Mouse (Mus musculus): Measurements from ENCODE around the gene Npsr1. TPM values are rescaled to one million over a fixed set of nuclear protein-coding genes. Genes with fewer than 3 reads are reported as not detected.

Gene Npsr1
- total and polyA plus RNA-seq, 2 experiments = not detected

DNA sequence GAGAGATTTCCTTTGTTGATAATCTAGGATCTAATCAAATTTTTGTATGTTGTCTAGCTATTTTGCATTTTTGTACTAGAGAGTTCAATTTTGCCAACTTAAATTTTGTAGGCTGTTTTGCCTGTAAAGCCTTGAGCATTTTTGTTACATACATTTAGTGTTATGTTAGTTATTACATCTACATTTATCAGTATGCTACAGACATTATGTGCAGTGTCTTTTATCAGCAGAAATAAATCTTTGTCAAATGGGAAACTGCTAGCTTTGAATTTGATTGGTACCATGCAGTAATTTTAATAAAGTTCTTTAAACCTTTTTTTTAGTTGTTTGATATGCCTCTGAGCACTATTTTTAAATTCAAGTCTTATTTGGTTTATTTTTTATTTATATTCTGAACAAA is 185.7 kb downstream of the Npsr1 start:
- H3K4me1 ChIP-seq (ENCODE audit: control insufficient read depth, insufficient read depth, low read length) = no peaks in the 10 kb centered on the region
- H3K27ac ChIP-seq (replicated peaks; ENCODE audit: insufficient read depth, low read depth, low read length) = no peak overlapping the region
- no peaks in the 10 kb centered on the region for H3K36me3 ChIP-seq (ENCODE audit: control insufficient read depth, insufficient read depth, low read length)
- H3K27me3 ChIP-seq (ENCODE audit: control insufficient read depth, insufficient read depth, low read length) = no peaks in the 10 kb centered on the region
- TF ChIP-seq POLR2A (IDR thresholded peaks at IDR 0.05; ENCODE audit: extremely low read depth, insufficient read depth, low read length) (no peak), CTCF (IDR thresholded peaks at IDR 0.05; ENCODE audit: low read depth, low read length) (no peak)
- no peak overlapping the region for H3K9ac ChIP-seq (ENCODE audit: low read depth, low read length)
- H3K79me2 ChIP-seq (ENCODE audit: control insufficient read depth, insufficient read depth, low read length) = no peaks in the 10 kb centered on the region
- H3K4me3 ChIP-seq (ENCODE audit: insufficient read depth, low read depth, low read length) = no peak overlapping the region
- no peak for DNase-seq (ENCODE audit: extremely low read depth, low read depth, low spot score)

DNA sequence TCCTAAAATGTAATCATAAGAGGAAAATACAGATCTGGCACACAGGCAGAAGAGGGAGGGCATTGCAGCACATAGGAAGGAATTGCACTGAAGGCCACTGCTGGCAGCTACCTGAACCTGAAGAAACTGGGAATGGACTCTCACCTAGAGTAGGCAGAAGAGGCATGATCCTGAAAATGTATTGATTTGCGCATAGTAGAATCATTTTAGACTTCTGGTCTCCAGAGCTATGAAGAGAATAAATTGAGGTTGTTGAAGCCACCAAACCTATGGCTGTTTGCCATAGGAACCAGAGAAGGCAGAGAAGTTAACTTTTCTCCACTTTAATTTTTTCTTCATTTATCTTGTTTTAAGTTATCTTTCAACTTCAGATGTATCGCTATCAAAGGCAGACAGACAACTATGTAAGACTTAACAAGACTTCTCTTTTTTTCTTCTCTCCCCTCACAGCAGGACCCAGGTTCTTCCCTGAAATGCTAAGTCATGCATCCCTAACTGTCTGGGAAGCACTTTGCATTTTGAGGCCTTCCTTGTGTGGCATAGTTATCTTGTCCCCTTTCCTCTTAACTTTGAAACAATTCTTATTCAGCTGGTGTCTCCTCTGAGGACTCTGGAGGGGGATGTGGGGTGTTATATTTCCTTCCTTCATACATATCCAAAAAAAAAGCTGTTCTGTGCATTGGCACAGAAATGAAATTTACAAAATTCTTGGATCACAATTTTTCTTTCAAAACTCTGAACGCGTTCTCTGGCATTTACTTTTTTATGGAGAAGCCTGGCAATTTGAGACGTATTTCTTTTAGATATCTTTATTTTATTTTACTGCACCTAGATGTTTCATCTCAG is 186.7 kb downstream of the Npsr1 start:
- Histone ChIP-seq H3K27me3 (ENCODE audit: control insufficient read depth, insufficient read depth, low read length) (no peaks in the 10 kb centered on the region), H3K79me2 (ENCODE audit: control insufficient read depth, insufficient read depth, low read length) (no peaks in the 10 kb centered on the region), H3K9ac (ENCODE audit: low read depth, low read length) (no peak overlapping the region), H3K27ac (replicated peaks; ENCODE audit: insufficient read depth, low read depth, low read length) (no peak overlapping the region), H3K4me3 (ENCODE audit: insufficient read depth, low read depth, low read length) (no peak overlapping the region), H3K36me3 (ENCODE audit: control insufficient read depth, insufficient read depth, low read length) (no peaks in the 10 kb centered on the region), H3K4me1 (ENCODE audit: control insufficient read depth, insufficient read depth, low read length) (no peaks in the 10 kb centered on the region)
- TF ChIP-seq POLR2A (IDR thresholded peaks at IDR 0.05; ENCODE audit: extremely low read depth, insufficient read depth, low read length) = no peak
- TF ChIP-seq CTCF (IDR thresholded peaks at IDR 0.05; ENCODE audit: low read depth, low read length) = no peak
- no peak for DNase-seq (ENCODE audit: extremely low read depth, low read depth, low spot score)
- WGBS = 85% methylated on average over 5 of the region's 5 CpGs

DNA sequence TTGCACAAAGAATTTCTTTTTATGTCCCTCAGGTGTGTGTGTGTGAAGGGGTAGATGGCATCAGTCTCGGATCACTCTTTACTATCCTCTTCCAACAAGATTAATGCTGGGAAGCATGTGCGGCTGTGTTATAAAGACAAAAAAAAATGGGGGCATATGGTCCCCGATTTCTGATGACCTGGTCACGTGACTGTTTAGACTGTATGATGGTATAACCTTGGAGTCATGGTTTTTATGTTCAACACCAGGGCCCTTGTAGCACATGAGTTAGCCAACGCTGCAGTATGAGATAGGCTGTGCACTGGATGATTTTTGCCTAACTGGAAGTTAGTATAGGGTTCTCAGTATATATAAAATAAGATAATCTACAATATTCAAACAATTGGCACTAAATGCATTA is 187.6 kb downstream of the Npsr1 start:
- H3K27me3 ChIP-seq (ENCODE audit: control insufficient read depth, insufficient read depth, low read length) = no peaks in the 10 kb centered on the region
- WGBS = 89% methylated on average over 5 of the region's 5 CpGs
- TF ChIP-seq CTCF (IDR thresholded peaks at IDR 0.05; ENCODE audit: low read depth, low read length) (no peak), POLR2A (IDR thresholded peaks at IDR 0.05; ENCODE audit: extremely low read depth, insufficient read depth, low read length) (no peak)
- no peaks in the 10 kb centered on the region for H3K4me1 ChIP-seq (ENCODE audit: control insufficient read depth, insufficient read depth, low read length)
- no peaks in the 10 kb centered on the region for H3K79me2 ChIP-seq (ENCODE audit: control insufficient read depth, insufficient read depth, low read length)
- H3K36me3 ChIP-seq (ENCODE audit: control insufficient read depth, insufficient read depth, low read length) = no peaks in the 10 kb centered on the region
- no peak overlapping the region for H3K9ac ChIP-seq (ENCODE audit: low read depth, low read length)
- no peak overlapping the region for H3K27ac ChIP-seq (replicated peaks; ENCODE audit: insufficient read depth, low read depth, low read length)
- DNase-seq (ENCODE audit: extremely low read depth, low read depth, low spot score) = no peak
- no peak overlapping the region for H3K4me3 ChIP-seq (ENCODE audit: insufficient read depth, low read depth, low read length)

DNA sequence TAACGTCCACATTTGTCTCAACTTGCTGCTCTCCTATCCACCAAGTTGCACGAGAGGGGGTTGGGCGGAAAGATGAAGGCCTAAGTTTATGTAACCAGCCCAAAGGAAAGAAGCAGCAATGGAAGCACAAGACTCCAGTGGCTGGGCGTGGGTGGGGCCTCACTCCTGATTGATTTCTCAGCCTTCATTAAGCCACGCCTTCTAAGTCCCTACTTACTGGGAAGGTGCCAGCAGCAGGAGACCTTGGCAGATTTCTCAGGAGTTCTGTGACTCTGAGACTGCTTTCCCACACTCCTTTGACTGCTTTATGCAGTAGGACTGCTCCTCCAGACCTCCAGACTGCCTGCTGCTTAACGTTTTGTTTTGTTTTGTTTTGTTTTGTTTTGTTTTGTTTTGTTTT is 193.6 kb downstream of the Npsr1 start:
- no peaks in the 10 kb centered on the region for H3K4me1 ChIP-seq (ENCODE audit: control insufficient read depth, insufficient read depth, low read length)
- no peaks in the 10 kb centered on the region for H3K79me2 ChIP-seq (ENCODE audit: control insufficient read depth, insufficient read depth, low read length)
- H3K4me3 ChIP-seq (ENCODE audit: insufficient read depth, low read depth, low read length) = no peak overlapping the region
- no peaks in the 10 kb centered on the region for H3K36me3 ChIP-seq (ENCODE audit: control insufficient read depth, insufficient read depth, low read length)
- H3K27ac ChIP-seq (replicated peaks; ENCODE audit: insufficient read depth, low read depth, low read length) = no peak overlapping the region
- TF ChIP-seq CTCF (IDR thresholded peaks at IDR 0.05; ENCODE audit: low read depth, low read length) (no peak), POLR2A (IDR thresholded peaks at IDR 0.05; ENCODE audit: extremely low read depth, insufficient read depth, low read length) (no peak)
- DNase-seq (ENCODE audit: extremely low read depth, low read depth, low spot score) = no peak
- no peak overlapping the region for H3K9ac ChIP-seq (ENCODE audit: low read depth, low read length)
- WGBS = 46% methylated on average over 6 of the region's 6 CpGs
- H3K27me3 ChIP-seq (ENCODE audit: control insufficient read depth, insufficient read depth, low read length) = no peaks in the 10 kb centered on the region

DNA sequence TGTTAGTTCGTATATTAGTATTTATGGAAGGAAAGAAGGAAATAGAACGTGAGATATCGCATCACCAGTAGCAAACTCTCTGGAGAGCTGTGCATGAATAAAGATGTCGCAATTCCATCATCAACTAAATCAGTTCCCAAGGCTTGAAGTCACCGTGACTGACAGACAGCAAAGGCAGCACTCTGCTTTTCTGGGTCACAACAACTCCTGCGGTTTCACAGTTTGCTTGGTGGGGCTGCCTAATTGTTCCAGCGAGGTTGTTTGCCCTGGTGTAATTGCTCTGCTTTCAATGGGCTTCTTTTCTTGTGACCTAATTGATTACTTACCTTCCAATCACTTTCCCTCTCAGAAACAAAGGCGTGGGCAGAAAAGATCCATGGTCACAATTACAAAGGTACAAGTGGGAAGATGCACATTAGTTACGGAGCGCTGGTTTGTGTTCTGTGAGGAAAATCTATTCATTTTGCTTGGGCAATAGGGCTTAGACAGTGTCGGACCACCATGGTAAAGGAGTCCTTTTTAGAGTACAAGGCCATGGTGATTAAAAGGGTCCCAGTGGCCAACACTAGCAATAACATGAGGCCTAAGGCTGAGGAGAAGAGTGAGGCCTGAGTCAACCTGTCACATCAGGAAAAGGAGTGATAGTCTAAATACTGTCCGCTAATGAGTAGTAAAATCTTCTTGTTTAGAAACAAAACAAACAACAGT is 195.6 kb downstream of the Npsr1 start:
- WGBS = 67% methylated on average over 12 of the region's 12 CpGs
- Histone ChIP-seq H3K79me2 (ENCODE audit: control insufficient read depth, insufficient read depth, low read length) (no peaks in the 10 kb centered on the region), H3K9ac (ENCODE audit: low read depth, low read length) (no peak overlapping the region), H3K4me3 (ENCODE audit: insufficient read depth, low read depth, low read length) (no peak overlapping the region), H3K4me1 (ENCODE audit: control insufficient read depth, insufficient read depth, low read length) (no peaks in the 10 kb centered on the region), H3K27me3 (ENCODE audit: control insufficient read depth, insufficient read depth, low read length) (no peaks in the 10 kb centered on the region), H3K27ac (replicated peaks; ENCODE audit: insufficient read depth, low read depth, low read length) (no peak overlapping the region), H3K36me3 (ENCODE audit: control insufficient read depth, insufficient read depth, low read length) (no peaks in the 10 kb centered on the region)
- TF ChIP-seq POLR2A (IDR thresholded peaks at IDR 0.05; ENCODE audit: extremely low read depth, insufficient read depth, low read length) (no peak), CTCF (IDR thresholded peaks at IDR 0.05; ENCODE audit: low read depth, low read length) (no peak)
- DNase-seq (ENCODE audit: extremely low read depth, low read depth, low spot score) = no peak

DNA sequence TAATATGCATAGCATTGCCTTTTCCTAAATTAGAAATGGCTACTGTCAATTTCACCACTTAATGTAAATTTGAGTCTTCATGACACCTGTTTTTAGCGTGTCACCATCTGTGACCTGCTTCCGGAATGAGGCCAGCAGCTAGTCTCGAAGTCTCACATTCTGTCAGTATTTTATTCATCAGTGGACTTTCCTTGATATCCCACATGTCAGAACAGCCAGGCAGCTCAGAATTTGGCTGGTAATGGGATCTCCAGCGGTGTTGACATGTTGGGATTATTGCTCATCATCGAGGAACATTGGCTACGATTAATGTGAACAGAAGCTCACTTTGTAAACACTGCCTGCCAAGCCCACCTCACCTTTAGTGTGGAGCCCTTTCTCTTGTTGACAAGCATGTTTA is 205.1 kb downstream of the Npsr1 start:
- no peak overlapping the region for H3K4me3 ChIP-seq (ENCODE audit: insufficient read depth, low read depth, low read length)
- no peaks in the 10 kb centered on the region for H3K79me2 ChIP-seq (ENCODE audit: control insufficient read depth, insufficient read depth, low read length)
- H3K27ac ChIP-seq (replicated peaks; ENCODE audit: insufficient read depth, low read depth, low read length) = no peak overlapping the region
- H3K4me1 ChIP-seq (ENCODE audit: control insufficient read depth, insufficient read depth, low read length) = no peaks in the 10 kb centered on the region
- H3K36me3 ChIP-seq (ENCODE audit: control insufficient read depth, insufficient read depth, low read length) = no peaks in the 10 kb centered on the region
- no peak for TF ChIP-seq CTCF (IDR thresholded peaks at IDR 0.05; ENCODE audit: low read depth, low read length)
- TF ChIP-seq POLR2A (IDR thresholded peaks at IDR 0.05; ENCODE audit: extremely low read depth, insufficient read depth, low read length) = no peak
- no peak overlapping the region for H3K9ac ChIP-seq (ENCODE audit: low read depth, low read length)
- 88% methylated on average over 6 of the region's 6 CpGs for WGBS
- H3K27me3 ChIP-seq (ENCODE audit: control insufficient read depth, insufficient read depth, low read length) = no peaks in the 10 kb centered on the region
- no peak for DNase-seq (ENCODE audit: extremely low read depth, low read depth, low spot score)

All from liver, adult 2 months (tissue).